Mouse (Mus musculus) neural tube, embryonic 10.5 days (tissue): ENCODE data around the gene Ddc.

ENCODE experiments used
- DNase-seq: peaks from one replicate; pipeline ENCODE4 v3.0.0-alpha.2; 2017; ENCODE audit warnings: low spot score; ENCODE audit errors: extremely low spot score

Gene Ddc

GRCm38 (mm10) chr11:11897645-11898357, at the start of gene Ddc:
TSS of gene Ddc (minus strand) at chr11:11898144.
- DNase-seq = no peak

GRCm38 (mm10) chr11:11945766-11946165, 47.8 kb upstream of the Ddc start:
- no peak for DNase-seq

- DNase-seq = no peak
Observed at GRCm38 (mm10) chr11:11944814-11945213, 46.9 kb upstream of the Ddc start.

GRCm38 (mm10) chr11:11944082-11944349, 46.1 kb upstream of the Ddc start:
- no peak for DNase-seq

GRCm38 (mm10) chr11:11943240-11944081, 45.5 kb upstream of the Ddc start:
- no peak for DNase-seq

- no peak for DNase-seq
Observed at GRCm38 (mm10) chr11:11942320-11943217, 44.6 kb upstream of the Ddc start.

GRCm38 (mm10) chr11:11940833-11941681, 43.1 kb upstream of the Ddc start:
- DNase-seq = no peak

GRCm38 (mm10) chr11:11939611-11940010, 41.7 kb upstream of the Ddc start:
- no peak for DNase-seq

GRCm38 (mm10) chr11:11938591-11938990, 40.6 kb upstream of the Ddc start:
- DNase-seq = no peak

- DNase-seq = no peak
Observed at GRCm38 (mm10) chr11:11937340-11938030, 39.5 kb upstream of the Ddc start.

GRCm38 (mm10) chr11:11934808-11935207, 36.9 kb upstream of the Ddc start:
- DNase-seq = no peak

- no peak for DNase-seq
Observed at GRCm38 (mm10) chr11:11932102-11932789, 34.3 kb upstream of the Ddc start.

- DNase-seq = no peak
Observed at GRCm38 (mm10) chr11:11931688-11932087, 33.7 kb upstream of the Ddc start.

- DNase-seq = no peak
Observed at GRCm38 (mm10) chr11:11930527-11930926, 32.6 kb upstream of the Ddc start.

GRCm38 (mm10) chr11:11929059-11929458, 31.1 kb upstream of the Ddc start:
- DNase-seq = no peak

GRCm38 (mm10) chr11:11928586-11928985, 30.6 kb upstream of the Ddc start:
- no peak for DNase-seq

- no peak for DNase-seq
Observed at GRCm38 (mm10) chr11:11923900-11924299, 26.0 kb upstream of the Ddc start.

GRCm38 (mm10) chr11:11923345-11923744, 25.4 kb upstream of the Ddc start:
- DNase-seq = no peak

- no peak for DNase-seq
Observed at GRCm38 (mm10) chr11:11922106-11922505, 24.2 kb upstream of the Ddc start.
